Mouse (Mus musculus) regulatory T cell (primary cell): ENCODE measurements around the gene Ccdc15.

Experiments
- in situ Hi-C: fragments of 300-600 bp; cut with MboI, MseI; formaldehyde crosslinking; loops from one replicate; pipeline ENCODE4 v1.15.1; 2025; ENCODE audit warnings: high pct_unique_total_duplicates

Gene Ccdc15

GRCm38 (mm10) chr9:37232201-37233195 lies 115.7 kb downstream of the Ccdc15 start:
- in situ Hi-C loops, result no loop called here

- in situ Hi-C loops, result no loop called here
Measured at GRCm38 (mm10) chr9:37230486-37231195, 117.6 kb downstream of the Ccdc15 start.

GRCm38 (mm10) chr9:37229880-37230325 lies 118.3 kb downstream of the Ccdc15 start:
- in situ Hi-C loops, result loop anchor here (5.0 kb wide), 2 partner anchors 193 to 263 kb away; no protein-coding TSS in a partner anchor
